Mouse (Mus musculus): Measurements from ENCODE around the gene Ism2.

Gene Ism2

DNA sequence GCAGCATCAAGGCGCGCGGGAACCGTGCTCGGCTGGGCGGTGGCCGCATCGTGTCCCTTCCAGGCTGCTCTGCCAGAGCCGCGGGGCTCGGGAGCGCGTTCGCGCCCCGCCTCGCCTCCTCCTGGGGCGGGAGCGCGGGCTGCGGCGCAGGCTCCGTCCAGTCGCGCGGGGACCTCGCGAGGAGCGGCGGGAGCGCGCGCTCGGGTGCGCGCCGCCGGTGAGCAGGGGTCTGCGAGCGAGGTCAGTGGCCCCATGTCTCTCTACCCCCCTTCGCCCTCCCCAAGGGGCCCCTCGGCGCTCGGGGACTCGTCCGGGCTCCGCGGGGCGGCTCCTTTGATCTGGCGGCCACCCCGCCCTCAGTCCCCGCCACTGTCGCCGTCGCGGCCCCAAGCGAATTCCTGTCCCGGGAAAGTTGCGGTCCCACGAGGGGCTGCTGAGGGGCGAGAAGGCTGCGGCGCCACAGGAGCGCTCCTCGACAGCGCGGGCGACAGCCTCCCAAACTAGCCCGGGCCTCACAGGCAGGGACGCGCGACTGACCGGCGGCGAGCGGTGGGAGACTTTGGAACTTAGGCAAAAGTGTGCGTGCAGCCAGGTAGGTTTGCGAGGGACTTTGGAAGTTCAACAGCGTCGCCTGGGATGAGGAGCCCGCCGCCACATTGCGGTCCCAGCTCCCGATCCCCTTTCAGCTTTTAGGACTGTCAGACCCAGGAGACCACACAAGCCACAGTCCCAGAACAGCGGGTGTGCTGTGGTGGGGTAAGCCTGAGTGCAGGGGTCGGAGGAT is at the start of gene Ism2:
Gene Ism2 (minus strand): TSS at position 49 of the 784 bp plus-strand sequence.
- no peak for TF ChIP-seq GATA4 (IDR thresholded peaks at IDR 0.05; ENCODE audit: insufficient replicate concordance, low read length)

- TF ChIP-seq GATA4 (IDR thresholded peaks at IDR 0.05; ENCODE audit: insufficient replicate concordance, low read length) = no peak
Measured at GRCm38 (mm10) chr12:87348029-87348428, 48.5 kb upstream of the Ism2 start.

- no peak for TF ChIP-seq GATA4 (IDR thresholded peaks at IDR 0.05; ENCODE audit: insufficient replicate concordance, low read length)
Measured at GRCm38 (mm10) chr12:87347511-87347910, 48.0 kb upstream of the Ism2 start.

- no peak for TF ChIP-seq GATA4 (IDR thresholded peaks at IDR 0.05; ENCODE audit: insufficient replicate concordance, low read length)
Measured at GRCm38 (mm10) chr12:87343084-87343605, 43.6 kb upstream of the Ism2 start.

DNA sequence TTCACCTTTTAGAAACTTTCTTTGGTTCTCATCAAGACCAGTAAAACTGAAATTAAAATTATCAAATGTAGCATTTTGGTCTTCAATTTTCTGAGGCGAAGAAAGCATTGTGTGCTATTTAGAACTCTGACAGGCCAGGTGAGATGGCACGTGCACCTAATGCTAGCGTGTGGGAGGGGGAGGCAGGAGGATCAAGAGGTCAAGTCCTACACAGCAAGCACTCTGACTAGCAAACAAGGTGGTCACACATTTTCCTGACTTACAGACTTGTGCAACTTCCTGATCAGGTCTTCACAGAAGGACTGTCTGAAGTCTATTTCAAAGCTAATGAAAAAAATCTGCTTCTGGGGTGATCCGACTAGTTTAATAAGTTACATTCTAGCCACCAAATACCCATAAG is 38.6 kb upstream of the Ism2 start:
- TF ChIP-seq GATA4 (IDR thresholded peaks at IDR 0.05; ENCODE audit: insufficient replicate concordance, low read length) = no peak

GRCm38 (mm10) chr12:87334886-87335285 is 35.4 kb upstream of the Ism2 start:
- TF ChIP-seq GATA4 (IDR thresholded peaks at IDR 0.05; ENCODE audit: insufficient replicate concordance, low read length) = no peak

- no peak for TF ChIP-seq GATA4 (IDR thresholded peaks at IDR 0.05; ENCODE audit: insufficient replicate concordance, low read length)
Measured at GRCm38 (mm10) chr12:87333794-87334193, 34.3 kb upstream of the Ism2 start.

DNA sequence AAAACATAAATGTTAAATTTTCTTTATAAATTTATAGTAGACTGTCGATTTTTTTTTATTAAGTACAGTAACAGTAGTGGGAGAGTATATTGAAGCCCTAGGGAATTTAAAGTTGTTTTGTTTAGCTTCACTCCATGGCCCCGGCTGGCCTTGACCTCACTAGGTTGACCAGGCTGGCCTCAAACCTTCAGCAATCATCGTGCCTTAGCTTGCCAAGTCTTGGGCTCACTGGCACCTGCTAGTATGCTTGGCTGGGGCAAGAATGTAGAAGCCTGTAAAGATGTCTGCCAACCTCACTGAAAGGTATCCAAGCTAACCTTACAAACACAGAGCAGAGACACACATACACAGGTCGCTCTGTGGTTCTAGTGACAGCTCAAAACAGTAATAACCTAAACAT is 33.0 kb upstream of the Ism2 start:
- no peak for TF ChIP-seq GATA4 (IDR thresholded peaks at IDR 0.05; ENCODE audit: insufficient replicate concordance, low read length)

DNA sequence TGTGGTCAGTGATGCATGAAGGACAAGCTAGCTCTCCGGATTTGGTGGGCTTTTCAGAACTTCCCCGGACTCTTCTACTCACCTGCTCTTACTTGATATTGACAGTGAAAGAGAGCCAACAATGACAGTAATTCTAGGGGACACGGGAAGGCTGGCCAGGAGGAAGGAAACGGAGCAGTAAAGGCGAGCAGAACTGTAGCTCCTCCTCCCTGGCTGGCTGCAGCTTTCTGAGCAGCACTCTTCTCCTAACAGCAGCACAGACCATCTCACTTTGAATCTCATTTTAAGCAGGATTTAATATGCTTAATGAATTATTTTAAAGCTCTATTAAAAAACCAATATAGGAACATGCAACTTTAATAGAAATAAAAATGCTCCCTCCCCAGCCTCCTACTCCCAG is 32.4 kb upstream of the Ism2 start:
- TF ChIP-seq GATA4 (IDR thresholded peaks at IDR 0.05; ENCODE audit: insufficient replicate concordance, low read length) = no peak

DNA sequence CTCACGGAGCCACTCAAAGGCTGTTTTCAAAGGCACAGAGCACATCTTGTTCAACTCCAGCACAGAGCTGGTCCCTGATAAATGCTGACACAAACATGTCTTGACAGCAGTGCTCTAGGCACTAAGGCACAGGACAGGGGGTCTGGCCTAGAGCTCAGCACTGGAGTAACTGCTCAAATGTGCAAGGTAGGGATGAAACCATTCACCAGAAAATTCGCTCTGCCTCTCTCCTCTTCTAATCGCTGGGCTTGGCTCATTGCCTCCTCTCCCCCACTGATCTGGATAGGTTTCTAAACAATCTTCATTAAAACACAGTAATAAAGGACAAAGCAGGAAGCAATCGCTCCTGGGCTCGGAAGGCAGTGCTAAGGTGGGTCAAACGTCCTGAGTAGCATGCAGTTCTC is 31.6 kb upstream of the Ism2 start:
- no peak for TF ChIP-seq GATA4 (IDR thresholded peaks at IDR 0.05; ENCODE audit: insufficient replicate concordance, low read length)

GRCm38 (mm10) chr12:87330213-87330612 is 30.7 kb upstream of the Ism2 start:
- TF ChIP-seq GATA4 (IDR thresholded peaks at IDR 0.05; ENCODE audit: insufficient replicate concordance, low read length) = no peak

GRCm38 (mm10) chr12:87328025-87328424 is 28.5 kb upstream of the Ism2 start:
- no peak for TF ChIP-seq GATA4 (IDR thresholded peaks at IDR 0.05; ENCODE audit: insufficient replicate concordance, low read length)

DNA sequence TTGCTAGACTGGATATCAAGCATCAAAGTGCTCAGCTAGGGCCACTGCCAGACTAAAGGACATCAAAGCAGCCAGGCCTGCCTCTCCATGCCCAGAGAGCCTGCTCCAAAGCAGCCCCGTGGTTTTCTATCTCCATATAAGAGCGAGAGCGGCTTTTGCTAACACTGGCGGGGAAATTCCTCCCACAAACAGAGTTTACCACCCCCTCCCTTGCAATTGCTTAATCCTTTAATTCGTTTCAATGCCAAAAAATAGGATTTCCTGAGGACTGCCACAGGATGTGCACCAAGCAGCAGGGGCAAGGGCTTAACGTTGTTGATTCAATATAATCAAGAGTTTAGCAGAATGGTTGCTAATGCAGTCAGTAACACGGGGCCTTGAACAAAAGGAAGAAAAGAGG is 28.1 kb upstream of the Ism2 start:
- TF ChIP-seq GATA4 (IDR thresholded peaks at IDR 0.05; ENCODE audit: insufficient replicate concordance, low read length) = no peak

DNA sequence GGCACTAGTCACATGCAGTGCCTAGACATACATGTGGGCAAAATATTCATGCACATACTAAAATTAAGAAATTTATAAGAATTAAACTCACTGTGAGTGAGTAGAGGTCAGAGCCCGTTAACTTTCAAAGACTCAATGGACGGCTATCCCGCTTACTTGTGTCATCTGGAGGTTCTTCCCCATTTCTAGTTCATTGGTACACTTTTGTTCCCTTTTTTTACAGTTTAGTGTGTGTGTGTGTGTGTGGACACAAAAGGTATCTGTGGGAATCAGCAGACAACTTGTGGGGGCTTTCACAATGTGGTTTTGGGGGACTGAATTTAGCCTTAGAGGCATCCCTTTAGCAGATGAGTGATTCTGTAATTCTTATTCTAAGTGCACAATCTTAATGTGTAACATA is 25.9 kb upstream of the Ism2 start:
- no peak for TF ChIP-seq GATA4 (IDR thresholded peaks at IDR 0.05; ENCODE audit: insufficient replicate concordance, low read length)

DNA sequence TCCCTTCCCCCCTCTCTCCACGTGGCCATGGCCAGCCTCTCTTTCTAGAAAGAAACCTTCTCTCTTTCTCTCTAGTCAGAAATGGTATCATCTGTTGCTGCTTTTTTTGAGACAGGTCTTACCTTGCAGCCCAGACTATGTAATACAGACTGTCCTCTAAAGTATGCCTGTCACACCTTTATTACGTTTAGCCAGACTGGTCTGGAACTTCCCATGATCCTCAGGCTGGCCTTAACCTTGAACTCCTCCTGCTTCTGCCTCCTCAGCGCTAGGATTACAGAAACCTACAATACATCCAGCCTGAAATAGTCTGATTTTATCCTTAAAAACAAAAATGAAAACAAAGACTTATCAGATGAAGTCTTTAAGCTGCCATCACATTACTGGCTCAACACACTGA is 19.7 kb upstream of the Ism2 start:
- TF ChIP-seq GATA4 (IDR thresholded peaks at IDR 0.05; ENCODE audit: insufficient replicate concordance, low read length) = no peak

DNA sequence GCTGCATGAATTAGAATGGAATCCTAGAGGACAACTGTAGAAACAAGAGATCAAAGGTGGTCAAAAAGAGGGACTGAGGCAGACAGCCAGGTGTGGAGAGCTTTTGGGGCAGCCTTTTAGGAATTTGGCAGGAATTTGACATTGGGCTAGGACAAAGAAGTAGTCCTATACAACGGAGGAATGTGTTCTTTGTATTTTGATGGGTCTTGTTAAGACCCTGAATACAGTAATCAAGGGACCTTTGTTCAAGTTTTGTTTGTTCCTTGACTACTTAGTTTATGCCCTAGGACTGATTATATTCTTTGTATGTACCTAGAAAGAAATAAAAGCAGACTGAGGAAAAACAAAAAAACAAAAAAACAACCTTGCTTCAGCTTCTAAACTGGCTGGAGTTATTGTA is 18.4 kb upstream of the Ism2 start:
- TF ChIP-seq GATA4 (IDR thresholded peaks at IDR 0.05; ENCODE audit: insufficient replicate concordance, low read length) = no peak

GRCm38 (mm10) chr12:87313098-87313497 is 13.6 kb upstream of the Ism2 start:
- no peak for TF ChIP-seq GATA4 (IDR thresholded peaks at IDR 0.05; ENCODE audit: insufficient replicate concordance, low read length)
